Mouse (Mus musculus) lung, adult 2 months (tissue): ENCODE measurements around the gene Cort.

Source experiments
- CTCF ChIP-seq: fragments of 200-500 bp; IDR thresholded peaks from 2 replicates; pipeline ENCODE4 v1.5.1; 2011; ENCODE audit warnings: mild to moderate bottlenecking, low read length, control low read depth; ENCODE audit not compliant: insufficient read depth
- POLR2A ChIP-seq: fragments of 200-500 bp; IDR thresholded peaks from 2 replicates; pipeline ENCODE4 v1.6.1; 2011; ENCODE audit warnings: low read depth, mild to moderate bottlenecking, control low read depth, low read length, borderline replicate concordance; ENCODE audit errors: extremely low read depth

DNA sequence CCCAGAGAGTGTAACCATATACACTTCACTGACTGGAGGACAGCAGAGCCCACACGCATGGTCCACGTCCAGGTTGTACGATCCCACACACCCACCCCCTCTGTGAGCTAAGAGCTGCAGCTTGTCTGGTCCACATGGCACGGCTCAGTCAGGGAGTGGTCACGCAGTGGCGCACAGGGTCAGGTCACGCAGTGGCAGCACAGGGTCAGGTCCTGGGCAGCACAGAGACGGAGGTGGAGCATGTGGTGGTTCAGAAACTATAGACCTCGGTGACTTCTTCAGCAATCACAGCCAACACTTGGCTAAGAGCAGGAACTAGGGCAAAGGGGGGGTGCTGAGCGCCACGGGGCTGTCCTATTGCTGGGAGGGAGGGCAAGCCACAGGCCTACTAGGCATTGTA lies 23.7 kb upstream of the Cort start:
- TF ChIP-seq CTCF (no peak), POLR2A (no peak)
